In genomic region chr11:109297031-109297430, GRCm38 (mm10) we compare ENCODE assay signal across 14 mouse cellular contexts. TPM values are rescaled to one million over a fixed set of nuclear protein-coding genes. Genes with fewer than 3 reads are reported as not detected.
A peak's percentile ranks its signal among the peaks of the same experiment; 100 is the strongest.
DNase-seq lines count a peak whose midpoint lies in the region; ATAC-seq and TF ChIP-seq lines count a peak whose summit lies in the region.
"Had no signal": no experiment of that assay in that cellular context is flagged by ENCODE, and none has a peak within 500 bp of the region (broad histone marks: within the 10 kb centered on the region; RNA-seq: fewer than 3 reads in every experiment).

No protein-coding gene starts in this region.

- intact Hi-C loops in gastrocnemius, adult 2 months (cut with DNase I) = no loop called here

- WGBS in kidney, embryonic 16.5 days = 79% methylated on average over 7 of the region's 7 CpGs
- 80% methylated on average over 7 of the region's 7 CpGs for WGBS in forebrain, embryonic 16.5 days
- 85% methylated on average over 7 of the region's 7 CpGs for WGBS in limb, embryonic 13.5 days
- WGBS in olfactory bulb, adult 2 months = 80% methylated on average over 7 of the region's 7 CpGs

- H3K4me3 ChIP-seq in kidney, embryonic 16.5 days (ENCODE audit: low read length) = no peak overlapping the region
- H3K4me3 ChIP-seq in forebrain, embryonic 16.5 days (replicated peaks; ENCODE audit: low read length) = peak overlapping the region; percentile 44
- peak overlapping the region; percentile 51 for H3K4me3 ChIP-seq in limb, embryonic 13.5 days
- 0 out of 2 replicates have a peak overlapping the region, but pooled peaks have one; percentile 79 for H3K4me3 ChIP-seq in olfactory bulb, adult 2 months (ENCODE audit: insufficient read depth, low read depth, low read length)
- no peak overlapping the region for H3K4me3 ChIP-seq in gastrocnemius, adult 2 months

- peak overlapping the region; percentile 67; the same call in 1 of the 2 replicates for H3K9ac ChIP-seq in kidney, embryonic 16.5 days (replicated peaks; ENCODE audit: low read length)
- H3K9ac ChIP-seq in forebrain, embryonic 16.5 days (replicated peaks; ENCODE audit: low read depth, low read length) = no peak overlapping the region; the same call in 1 of the 2 replicates
- peak overlapping the region; percentile 55 for H3K9ac ChIP-seq in limb, embryonic 13.5 days

- TF ChIP-seq POLR2A in olfactory bulb, adult 2 months (IDR thresholded peaks at IDR 0.05; ENCODE audit: insufficient read depth, low read depth, low read length) = no peak

- no peak for TF ChIP-seq CTCF in olfactory bulb, adult 2 months (IDR thresholded peaks at IDR 0.05; ENCODE audit: insufficient read depth, low read depth, low read length)
- TF ChIP-seq CTCF in gastrocnemius, adult 2 months (IDR thresholded peaks at IDR 0.05) = no peak

- H3K4me2 ChIP-seq in kidney, embryonic 16.5 days (replicated peaks; ENCODE audit: low read depth, low read length) = no peak overlapping the region; the same call in 1 of the 2 replicates
- peak overlapping the region; percentile 71 for H3K4me2 ChIP-seq in forebrain, embryonic 16.5 days (ENCODE audit: low read length)
- H3K4me2 ChIP-seq in limb, embryonic 13.5 days (replicated peaks) = peak overlapping the region; percentile 79

- no peaks in the 10 kb centered on the region for H3K9me3 ChIP-seq in kidney, embryonic 16.5 days (ENCODE audit: low read length)
- H3K9me3 ChIP-seq in forebrain, embryonic 16.5 days (ENCODE audit: control insufficient read depth, low read length) = no peaks in the 10 kb centered on the region
- no peaks in the 10 kb centered on the region for H3K9me3 ChIP-seq in limb, embryonic 13.5 days

- H3K36me3 ChIP-seq in kidney, embryonic 16.5 days (ENCODE audit: insufficient read depth, low read length) = no peaks in the 10 kb centered on the region
- no peaks in the 10 kb centered on the region for H3K36me3 ChIP-seq in forebrain, embryonic 16.5 days (ENCODE audit: control insufficient read depth, insufficient read depth)
- H3K36me3 ChIP-seq in limb, embryonic 13.5 days = no peaks in the 10 kb centered on the region

- H3K4me1 ChIP-seq in kidney, embryonic 16.5 days (ENCODE audit: insufficient read depth, low read length) = peaks cover 10% of the 10 kb centered on the region
- peaks cover 12% of the 10 kb centered on the region for H3K4me1 ChIP-seq in forebrain, embryonic 16.5 days (replicated peaks; ENCODE audit: control insufficient read depth, insufficient read depth, low read length)
- peaks cover 16% of the 10 kb centered on the region for H3K4me1 ChIP-seq in limb, embryonic 13.5 days
- H3K4me1 ChIP-seq in olfactory bulb, adult 2 months (ENCODE audit: control insufficient read depth, insufficient read depth, low read length) = peaks cover 11% of the 10 kb centered on the region

- no peak for DNase-seq in kidney, postnatal 14 days
- no peak for DNase-seq in heart, adult 9 months (ENCODE audit: low spot score in 2 of 2)
- DNase-seq in gastrocnemius, adult 2 months = no peak
- DNase-seq: adrenal gland, postnatal 14 days; cerebellum, adult 8-10 months; heart, postnatal 14 days; liver; thymus, postnatal 4 days had no signal

- ATAC-seq in kidney, embryonic 16.5 days (ENCODE audit: low FRiP score, low TSS enrichment) = no peak
- ATAC-seq in forebrain, embryonic 16.5 days = no peak
- ATAC-seq in limb, embryonic 13.5 days (ENCODE audit: low FRiP score, low read depth) = no peak
- no peak for ATAC-seq in frontal cortex, adult (ENCODE audit: low TSS enrichment)

- no peak overlapping the region for H3K27ac ChIP-seq in kidney, embryonic 16.5 days (ENCODE audit: low read length)
- no peak overlapping the region for H3K27ac ChIP-seq in forebrain, embryonic 16.5 days (ENCODE audit: low read length)
- no peak overlapping the region for H3K27ac ChIP-seq in limb, embryonic 13.5 days
- H3K27ac ChIP-seq in olfactory bulb, adult 2 months (ENCODE audit: insufficient read depth, low read depth, low read length) = no peak overlapping the region
- no peak overlapping the region for H3K27ac ChIP-seq in gastrocnemius, adult 2 months
- H3K27ac ChIP-seq: macrophage had no signal

- H3K27me3 ChIP-seq in kidney, embryonic 16.5 days (ENCODE audit: insufficient read depth, low read length) = no peaks in the 10 kb centered on the region
- H3K27me3 ChIP-seq in forebrain, embryonic 16.5 days (replicated peaks; ENCODE audit: control insufficient read depth, insufficient read depth, low read length) = no peaks in the 10 kb centered on the region
- H3K27me3 ChIP-seq in limb, embryonic 13.5 days = peaks cover 11% of the 10 kb centered on the region; the same call in 1 of the 2 replicates

RNA-seq across cellular contexts. Expression of gene Rgs9, which starts 0.9 kb away (rescaled TPM):
- polyA plus RNA-seq in kidney, embryonic 16.5 days (2015; fragmentation: Nextera tagmentation; extraction: Ambion mirVana) = 1.2 and 1.9 TPM in 2 replicates
- 8.0 and 9.7 TPM in 2 replicates for polyA plus RNA-seq in forebrain, embryonic 16.5 days (2015; fragmentation: Nextera tagmentation; extraction: Ambion mirVana)
- 4.9 TPM in 2 replicates for polyA plus RNA-seq in limb, embryonic 13.5 days (2015; fragmentation: Nextera tagmentation; extraction: Ambion mirVana)
- not detected in 2 replicates for polyA plus RNA-seq in olfactory bulb, adult 2 months (2012; ENCODE audit: insufficient read depth, insufficient read length, low replicate concordance, missing spikeins)
- under 1 TPM; 0.13 to 0.20 TPM for total RNA-seq in gastrocnemius, adult 2 months (2021)
- polyA plus RNA-seq: macrophage had no signal

Comparison
In these comparisons a context has a peak if more than half of its experiments do, and no peak if none do; other contexts are left out.
1. H3K4me3 ChIP-seq: peak in forebrain, embryonic 16.5 days (single experiment), limb, embryonic 13.5 days (single experiment) and olfactory bulb, adult 2 months (single experiment); none in kidney, embryonic 16.5 days (single experiment) and gastrocnemius, adult 2 months (single experiment).